Mouse (Mus musculus): ENCODE results near the gene Ikzf4.
A peak's percentile ranks its signal among the peaks of the same experiment; 100 is the strongest.

Ikzf4 gene

GRCm38 (mm10) chr10:128645111-128646011 lies at the start of gene Ikzf4:
TSS of gene Ikzf4 (minus strand) at chr10:128645991.
- DNase-seq (ENCODE audit: low read depth, low spot score), result no peak

- DNase-seq (ENCODE audit: low read depth, low spot score), result no peak
Observed at GRCm38 (mm10) chr10:128695411-128695991, 49.7 kb upstream of the Ikzf4 start.

- DNase-seq (ENCODE audit: low read depth, low spot score), result peak; percentile 8
Observed at GRCm38 (mm10) chr10:128674469-128675008, 28.7 kb upstream of the Ikzf4 start.

GRCm38 (mm10) chr10:128673763-128674468 lies 28.1 kb upstream of the Ikzf4 start, which contains the start of gene Suox:
TSS of gene Suox (minus strand) at chr10:128674073.
- DNase-seq (ENCODE audit: low read depth, low spot score), result peak; percentile 44

- DNase-seq (ENCODE audit: low read depth, low spot score), result no peak
Observed at GRCm38 (mm10) chr10:128671148-128671547, 25.4 kb upstream of the Ikzf4 start.

GRCm38 (mm10) chr10:128668790-128669672 lies 23.2 kb upstream of the Ikzf4 start:
- DNase-seq (ENCODE audit: low read depth, low spot score), result peak; percentile 61

GRCm38 (mm10) chr10:128665806-128666205 lies 20.0 kb upstream of the Ikzf4 start:
- no peak for DNase-seq (ENCODE audit: low read depth, low spot score)

- no peak for DNase-seq (ENCODE audit: low read depth, low spot score)
Observed at GRCm38 (mm10) chr10:128665307-128665706, 19.5 kb upstream of the Ikzf4 start.

GRCm38 (mm10) chr10:128664808-128665207 lies 19.0 kb upstream of the Ikzf4 start:
- no peak for DNase-seq (ENCODE audit: low read depth, low spot score)

GRCm38 (mm10) chr10:128663441-128664220 lies 17.8 kb upstream of the Ikzf4 start:
- no peak for DNase-seq (ENCODE audit: low read depth, low spot score)

- DNase-seq (ENCODE audit: low read depth, low spot score), result no peak
Observed at GRCm38 (mm10) chr10:128662465-128662864, 16.7 kb upstream of the Ikzf4 start.

- DNase-seq (ENCODE audit: low read depth, low spot score), result no peak
Observed at GRCm38 (mm10) chr10:128659490-128659889, 13.7 kb upstream of the Ikzf4 start.

- DNase-seq (ENCODE audit: low read depth, low spot score), result no peak
Observed at GRCm38 (mm10) chr10:128657844-128658243, 12.1 kb upstream of the Ikzf4 start.

- DNase-seq (ENCODE audit: low read depth, low spot score), result no peak
Observed at GRCm38 (mm10) chr10:128656731-128657130, 10.9 kb upstream of the Ikzf4 start.

- DNase-seq (ENCODE audit: low read depth, low spot score), result no peak
Observed at GRCm38 (mm10) chr10:128655254-128655653, 9.5 kb upstream of the Ikzf4 start.

- DNase-seq (ENCODE audit: low read depth, low spot score), result no peak
Observed at GRCm38 (mm10) chr10:128653866-128654265, 8.1 kb upstream of the Ikzf4 start.

- no peak for DNase-seq (ENCODE audit: low read depth, low spot score)
Observed at GRCm38 (mm10) chr10:128646139-128647089, 623 bp upstream of the Ikzf4 start.

- DNase-seq (ENCODE audit: low read depth, low spot score), result no peak
Observed at GRCm38 (mm10) chr10:128642749-128643148, 3.0 kb downstream of the Ikzf4 start.

- DNase-seq (ENCODE audit: low read depth, low spot score), result no peak
Observed at GRCm38 (mm10) chr10:128641871-128642270, 3.9 kb downstream of the Ikzf4 start.
